Mouse (Mus musculus): ENCODE measurements around the gene Syne4.

Syne4 gene

DNA sequence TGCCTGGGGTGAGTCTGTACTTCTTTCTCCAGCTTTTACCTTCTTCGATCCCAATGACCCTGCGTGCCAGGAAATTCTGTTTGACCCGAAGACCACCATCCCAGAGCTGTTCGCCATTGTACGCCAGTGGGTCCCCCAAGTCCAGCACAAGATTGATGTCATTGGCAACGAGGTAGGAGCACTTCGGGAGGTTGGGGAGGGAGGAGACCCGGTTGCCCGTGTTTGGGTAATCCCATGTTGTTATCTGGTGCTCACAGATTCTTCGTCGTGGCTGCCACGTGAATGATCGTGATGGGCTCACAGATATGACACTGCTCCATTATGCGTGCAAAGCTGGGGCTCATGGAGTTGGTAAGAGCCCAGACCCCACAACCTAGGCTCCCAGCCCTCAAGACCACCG is 17.8 kb upstream of the Syne4 start:
- DNase-seq (ENCODE audit: low spot score) = no peak

GRCm38 (mm10) chr7:30297266-30297665 is 17.3 kb upstream of the Syne4 start:
- DNase-seq (ENCODE audit: low spot score) = no peak

DNA sequence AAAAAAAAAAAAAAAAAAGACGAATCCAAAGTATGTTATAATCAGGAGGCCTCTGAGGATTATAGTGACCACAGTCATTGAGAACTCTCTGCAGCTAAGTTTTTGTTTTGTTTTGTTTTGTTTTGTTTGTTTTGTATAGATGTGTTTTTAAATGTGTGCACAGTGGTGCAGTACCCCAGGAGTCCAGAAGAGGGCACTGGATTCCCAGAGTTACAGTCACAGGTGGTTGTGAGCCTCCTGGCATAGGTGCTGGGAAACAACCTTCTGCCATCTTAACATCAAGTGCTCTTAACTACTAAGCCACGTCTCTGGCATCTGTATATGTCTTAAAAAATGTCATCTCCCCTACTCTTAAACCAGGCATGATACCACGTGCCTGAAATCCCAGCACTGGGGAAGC is 13.7 kb upstream of the Syne4 start:
- DNase-seq (ENCODE audit: low spot score) = no peak

GRCm38 (mm10) chr7:30306083-30306779 is 8.4 kb upstream of the Syne4 start:
- no peak for DNase-seq (ENCODE audit: low spot score)

DNA sequence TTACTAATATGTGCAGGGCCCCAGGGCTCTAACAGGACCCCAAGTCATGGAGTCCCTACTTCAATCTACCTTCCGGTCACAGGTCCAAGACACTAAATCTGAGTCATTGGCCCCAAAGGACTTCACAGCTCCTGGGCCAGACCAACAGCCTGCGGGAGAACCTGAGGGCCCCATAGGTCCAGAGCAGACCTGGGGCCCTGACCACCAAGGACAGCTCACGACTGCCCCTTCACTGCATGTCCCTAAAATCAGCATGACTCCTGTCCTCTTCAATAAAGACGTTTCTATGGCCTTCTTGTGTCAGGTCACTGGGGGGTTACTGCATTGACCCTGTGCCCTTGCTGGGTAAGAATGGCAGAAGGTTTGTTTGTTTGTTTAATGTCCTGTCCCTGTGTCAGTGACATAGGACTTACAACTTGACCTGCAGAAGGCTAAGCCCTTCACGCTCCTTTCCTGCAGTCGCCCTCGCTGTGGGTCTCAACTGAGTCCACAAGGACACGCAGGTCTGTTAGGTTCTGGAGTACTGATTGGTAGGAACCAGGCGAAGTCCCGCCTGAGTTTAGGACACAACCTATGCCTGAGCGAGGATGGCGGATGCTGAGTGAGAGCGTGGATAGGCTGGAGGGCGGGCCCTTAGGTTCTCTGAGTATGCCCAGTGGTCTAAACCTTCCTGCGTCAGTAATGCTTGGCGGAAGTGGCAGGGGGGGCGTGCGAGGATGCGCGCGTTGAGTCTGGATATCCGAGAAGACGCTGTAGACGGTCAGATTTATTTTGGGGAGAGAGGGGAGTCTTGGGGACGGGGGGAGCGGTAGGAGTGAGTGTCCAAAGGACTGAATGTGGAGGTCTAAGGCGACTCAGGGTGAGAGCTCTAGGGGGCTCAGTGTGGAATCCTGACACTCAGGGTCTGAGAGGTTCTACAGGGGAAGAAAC is 6.3 kb upstream of the Syne4 start, which contains the start of gene Alkbh6:
Gene Alkbh6 (plus strand): TSS at position 642 of the 930 bp plus-strand sequence.
- peak; percentile 96 for DNase-seq (ENCODE audit: low spot score)

DNA sequence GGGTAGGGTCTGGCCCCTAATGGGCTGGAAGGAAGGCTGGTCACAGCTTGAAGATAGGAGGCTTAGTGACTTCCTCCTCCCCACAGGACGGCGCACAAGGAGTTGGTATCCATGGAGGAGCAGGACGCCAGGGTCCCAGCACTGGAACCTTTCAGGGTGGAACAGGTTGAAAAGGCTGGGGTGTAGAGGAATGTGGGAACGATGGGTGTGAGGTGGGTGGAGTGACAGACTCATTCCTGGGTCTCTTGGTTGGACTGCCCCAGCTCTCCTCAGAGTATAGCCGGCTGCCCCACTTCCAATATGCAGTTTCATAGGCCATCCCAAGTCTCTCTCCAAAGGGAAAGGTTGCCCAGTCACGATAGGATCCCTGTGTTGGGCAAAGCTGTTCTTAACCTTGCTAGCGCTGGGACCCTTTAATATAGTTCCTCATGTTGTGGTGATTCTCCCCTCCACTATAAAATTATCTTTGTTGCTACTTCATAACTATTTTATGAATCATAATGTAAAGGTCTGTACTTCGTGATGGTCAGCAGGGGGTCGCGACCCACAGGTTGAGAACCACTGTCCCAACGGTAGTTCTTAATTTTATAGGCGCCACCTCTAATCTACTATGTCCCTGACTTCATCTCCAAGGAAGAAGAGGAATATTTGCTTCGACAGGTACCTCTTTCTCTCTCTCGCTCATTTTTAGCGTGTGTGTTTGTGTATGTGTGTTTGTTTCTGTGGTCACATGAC is 5.0 kb upstream of the Syne4 start:
- no peak for DNase-seq (ENCODE audit: low spot score)

- no peak for DNase-seq (ENCODE audit: low spot score)
Measured at GRCm38 (mm10) chr7:30310136-30310535, 4.5 kb upstream of the Syne4 start.

DNA sequence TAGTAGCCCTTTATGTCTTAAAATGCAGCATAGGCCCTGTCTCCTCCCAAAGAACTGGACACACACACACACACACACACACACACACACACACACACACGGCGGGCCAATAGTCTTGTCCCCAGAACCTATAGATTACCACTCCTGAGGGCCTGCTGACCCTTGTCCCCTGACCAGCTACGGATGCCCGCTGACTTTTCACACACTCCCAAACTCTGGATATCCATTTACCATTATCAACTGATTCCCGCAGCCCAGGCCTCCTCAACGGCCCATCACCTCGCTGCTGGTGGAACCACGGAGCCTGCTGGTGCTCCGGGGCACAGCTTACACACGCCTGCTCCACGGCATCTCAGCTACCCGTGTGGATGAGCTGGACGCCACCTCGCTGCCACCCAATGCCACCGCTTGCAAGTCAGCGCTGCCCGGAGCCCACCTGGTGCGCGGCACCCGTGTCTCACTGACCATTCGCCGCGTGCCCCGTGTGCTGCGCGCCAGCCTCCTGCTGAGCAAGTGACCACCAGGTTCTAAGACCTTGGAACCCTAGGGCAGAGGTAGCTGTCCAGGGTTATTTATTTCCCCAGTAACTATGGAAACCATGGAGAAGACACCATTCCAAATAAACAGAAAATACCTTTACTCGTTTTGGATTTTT is 814 bp upstream of the Syne4 start:
- no peak for DNase-seq (ENCODE audit: low spot score)

DNA sequence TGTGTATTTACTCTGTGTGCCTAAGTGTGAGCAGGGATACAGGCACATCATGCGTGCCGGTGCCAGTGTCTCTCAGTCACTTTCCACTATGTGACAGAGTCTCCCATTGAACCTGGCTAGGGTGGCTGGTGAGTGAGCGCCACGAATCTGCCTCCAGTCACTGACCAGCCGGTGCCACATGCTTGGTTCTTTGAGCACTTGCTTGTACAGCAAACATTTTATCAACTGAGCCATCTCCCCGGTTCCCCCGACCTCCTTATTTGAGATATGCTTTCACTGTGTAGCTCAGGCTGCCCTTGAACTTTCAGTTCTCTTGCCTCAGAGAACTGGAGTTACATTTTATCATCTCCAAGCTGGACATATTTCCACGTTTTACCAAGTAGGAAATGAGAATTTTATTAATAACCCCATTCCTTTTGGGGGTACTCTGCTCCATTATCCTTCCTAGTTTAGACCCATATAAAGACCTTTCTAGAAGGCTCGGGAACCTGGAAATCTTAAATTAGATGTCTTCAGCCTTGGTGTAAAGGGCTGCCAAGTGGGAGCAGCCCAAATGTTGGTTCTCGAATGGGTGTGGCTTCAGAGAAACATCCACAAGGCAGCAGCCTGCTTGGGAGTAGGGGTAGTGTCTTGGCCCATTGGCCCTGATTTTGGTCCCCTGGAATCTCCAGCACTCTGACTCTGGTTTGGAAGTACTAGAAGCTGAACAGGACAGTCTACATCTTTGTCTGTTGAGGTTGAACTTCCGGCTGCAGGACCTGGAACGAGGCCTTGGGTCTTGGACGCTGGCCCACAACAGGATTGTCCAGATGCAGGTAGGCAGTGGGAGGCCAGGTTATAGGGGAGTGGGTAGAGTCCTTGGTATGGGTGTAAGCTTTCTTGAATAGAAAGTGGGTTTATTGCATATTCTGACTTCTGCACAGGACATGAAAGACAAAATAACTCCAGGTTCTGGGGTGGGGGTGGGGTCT is 1.2 kb downstream of the Syne4 start:
- no peak for DNase-seq (ENCODE audit: low spot score)

- no peak for DNase-seq (ENCODE audit: low spot score)
Measured at GRCm38 (mm10) chr7:30318142-30318541, 3.5 kb downstream of the Syne4 start.

GRCm38 (mm10) chr7:30320946-30321345 is 6.3 kb downstream of the Syne4 start:
- no peak for DNase-seq (ENCODE audit: low spot score)

DNA sequence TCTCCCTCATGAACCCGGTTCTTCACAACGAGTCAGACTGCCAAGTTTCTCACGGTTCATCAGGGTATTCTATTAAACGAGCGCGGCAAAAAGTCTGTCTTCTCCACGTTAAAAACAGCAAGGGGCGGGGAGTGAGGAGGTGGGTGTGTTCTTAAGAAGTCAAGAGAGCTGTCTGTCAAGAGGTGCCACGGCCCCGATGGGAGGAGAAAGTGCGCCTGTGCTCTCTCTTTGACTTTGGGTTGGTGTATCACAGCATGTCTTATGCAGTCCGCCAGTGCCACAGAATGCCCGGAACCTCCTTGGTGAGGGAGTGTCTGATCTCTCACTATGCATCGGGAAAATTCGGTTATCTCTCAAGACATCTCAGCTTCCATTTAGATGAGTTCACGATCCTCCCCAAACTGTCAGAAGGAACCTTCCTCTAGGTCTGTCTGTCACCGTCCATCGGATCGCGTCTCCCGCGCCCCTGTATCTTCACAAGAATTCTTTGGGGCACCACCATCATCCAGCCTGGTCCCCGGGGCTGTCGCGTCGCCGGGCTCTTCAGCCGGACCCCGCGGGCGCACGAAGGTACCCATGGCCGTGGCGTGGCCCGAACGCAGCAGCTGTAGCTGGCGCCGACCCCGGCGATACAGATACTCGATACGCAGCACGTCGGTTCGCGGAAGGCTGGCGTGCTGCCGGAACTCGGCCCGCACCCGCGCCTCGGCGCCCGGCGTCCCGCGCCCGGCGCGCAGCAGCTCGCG is 7.1 kb downstream of the Syne4 start, which contains the start of gene E130208F15Rik:
Gene E130208F15Rik (plus strand): TSS at position 202 of the 746 bp plus-strand sequence.
- DNase-seq (ENCODE audit: low spot score) = peak; percentile 73

DNA sequence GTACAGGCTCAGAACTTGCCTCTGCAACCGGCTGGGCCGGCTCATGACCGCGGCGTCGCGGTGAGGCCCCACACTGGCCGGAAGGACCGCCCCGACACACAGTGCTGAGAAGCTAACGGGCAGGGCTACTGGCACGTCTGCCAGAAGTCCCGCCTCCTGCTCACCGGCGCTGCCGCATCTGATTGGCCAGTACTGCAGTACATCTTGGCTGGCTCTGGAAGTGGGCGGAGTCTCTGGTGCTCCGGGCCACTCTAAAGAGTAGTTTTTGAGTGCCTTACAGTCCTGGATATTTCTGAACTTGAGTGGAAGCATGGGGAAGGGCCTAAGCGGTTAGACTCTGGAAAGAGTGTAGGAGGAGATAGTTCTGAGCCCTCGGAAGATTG is 7.7 kb downstream of the Syne4 start:
- DNase-seq (ENCODE audit: low spot score) = peak; percentile 98

GRCm38 (mm10) chr7:30322865-30323264 is 8.3 kb downstream of the Syne4 start:
- DNase-seq (ENCODE audit: low spot score) = no peak

DNA sequence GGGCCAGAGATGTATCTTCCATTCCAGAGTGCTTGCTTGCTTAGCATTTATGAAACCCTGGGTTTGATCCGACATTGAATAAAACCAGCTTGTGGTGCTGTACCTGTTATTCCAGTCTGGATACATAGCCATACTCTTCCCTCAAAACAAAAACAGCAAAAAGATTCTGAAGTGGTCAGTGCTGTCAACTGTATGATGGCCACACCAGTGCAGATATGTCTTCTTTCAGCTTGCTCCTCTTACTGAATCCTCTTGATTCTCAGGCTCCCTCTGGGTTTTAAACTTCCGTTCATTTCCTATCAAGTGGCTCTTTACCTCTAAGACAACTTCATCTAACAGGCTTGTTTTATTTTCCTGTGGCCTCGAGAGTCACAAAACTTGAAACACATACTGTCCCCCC is 9.2 kb downstream of the Syne4 start, which contains the start of gene Sdhaf1:
Gene Sdhaf1 (minus strand): TSS at position 101 of the 400 bp plus-strand sequence.
- no peak for DNase-seq (ENCODE audit: low spot score)

DNA sequence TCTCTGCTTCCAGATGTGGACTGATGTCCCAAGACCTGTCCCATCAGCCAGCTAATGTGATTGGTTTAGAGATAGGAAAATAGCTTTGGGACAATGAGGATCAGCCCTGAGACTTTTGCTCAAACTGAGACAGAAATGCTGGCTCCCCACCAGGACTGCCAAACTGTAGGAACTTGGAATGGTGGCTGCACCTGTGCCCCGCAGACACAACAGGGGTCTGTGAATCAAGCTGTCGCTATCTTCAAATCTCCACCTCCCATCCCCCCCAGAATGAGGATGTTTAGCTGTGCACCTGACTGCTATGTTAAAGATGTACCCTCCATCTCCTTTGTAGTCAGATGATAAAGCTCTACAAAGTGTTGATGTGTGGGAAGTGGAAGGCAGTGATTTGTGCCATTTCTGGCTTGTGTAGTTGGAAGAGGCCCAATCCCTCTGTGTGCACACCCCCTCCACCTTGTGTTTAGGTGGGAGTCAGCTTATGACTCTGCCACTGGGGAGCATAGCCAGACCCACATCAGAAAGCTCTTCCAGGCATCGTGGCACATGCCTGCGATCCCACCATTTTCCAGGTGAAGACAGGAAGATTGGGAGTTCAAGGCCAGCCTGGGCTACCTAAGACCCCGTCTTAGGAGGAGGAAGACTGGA is 9.8 kb downstream of the Syne4 start:
- peak; percentile 54 for DNase-seq (ENCODE audit: low spot score)

DNA sequence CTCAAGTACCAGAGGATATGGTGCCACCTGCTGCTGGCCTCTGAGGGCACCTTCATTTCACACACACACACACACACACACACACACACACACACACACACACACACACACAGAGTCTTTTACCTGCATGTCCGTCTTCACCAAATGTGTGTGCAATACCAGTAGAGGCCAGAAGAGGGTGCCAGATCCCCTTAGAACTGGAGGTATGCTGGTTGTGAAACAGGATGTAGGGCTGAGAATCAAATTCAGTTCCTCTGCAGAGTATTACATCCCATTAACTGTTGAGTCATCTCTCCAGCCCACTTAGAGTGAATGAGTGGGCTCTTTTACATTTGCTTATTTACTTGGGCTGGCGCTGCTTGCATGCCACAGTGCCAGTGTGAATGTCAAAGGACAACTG is 10.8 kb downstream of the Syne4 start:
- no peak for DNase-seq (ENCODE audit: low spot score)

DNA sequence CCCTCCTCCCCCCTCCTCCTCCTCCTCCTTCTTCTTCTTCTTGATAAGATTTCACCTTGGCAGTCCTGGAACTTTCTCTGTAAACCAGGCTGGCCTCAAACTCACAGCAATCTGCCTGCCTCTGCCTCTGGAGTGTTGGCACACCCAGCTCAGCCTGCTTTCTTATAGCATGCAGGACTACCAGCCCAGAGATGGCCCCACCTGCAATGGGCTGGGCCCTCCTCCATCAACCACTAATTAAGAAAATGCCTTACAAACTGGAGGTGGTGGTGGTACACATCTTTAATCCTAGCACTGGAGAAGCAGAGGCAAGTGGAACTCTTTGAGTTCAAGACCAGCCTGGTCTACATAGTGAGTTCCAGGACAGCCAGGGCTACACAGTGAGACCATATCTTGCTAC is 11.8 kb downstream of the Syne4 start:
- no peak for DNase-seq (ENCODE audit: low spot score)

DNA sequence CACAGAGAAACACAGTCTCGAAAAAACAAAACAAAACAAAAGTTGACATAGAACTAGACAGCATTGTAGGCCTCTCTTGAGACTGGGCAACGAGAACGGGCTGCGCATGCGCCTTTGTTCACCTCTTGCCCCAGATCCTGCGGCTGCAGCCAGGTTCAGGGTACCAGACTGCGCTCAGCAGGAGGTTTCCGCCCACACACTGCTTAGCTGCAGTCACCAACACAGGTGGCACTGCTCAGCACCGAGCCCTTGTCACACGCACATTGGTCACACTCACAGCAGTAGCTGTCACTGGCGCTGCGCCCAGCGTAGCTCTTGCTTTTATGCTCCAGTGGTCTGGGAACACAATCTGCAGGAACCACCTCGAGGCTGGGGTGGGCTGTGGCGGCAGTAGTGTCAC is 12.5 kb downstream of the Syne4 start:
- DNase-seq (ENCODE audit: low spot score) = no peak
